Mouse (Mus musculus) olfactory bulb, adult 2 months (tissue): Measurements from ENCODE around the gene Plxdc2.

Experiments used
- CTCF ChIP-seq: fragments of 200-500 bp; IDR thresholded peaks from 2 replicates; pipeline ENCODE4 v1.5.1; 2012; ENCODE audit warnings: low read depth, mild to moderate bottlenecking, low read length, moderate library complexity; ENCODE audit not compliant: insufficient read depth
- POLR2A ChIP-seq: fragments of 200-500 bp; IDR thresholded peaks from 2 replicates; pipeline ENCODE4 v1.6.1; 2012; ENCODE audit warnings: mild to moderate bottlenecking, low read depth, low read length, moderate library complexity; ENCODE audit not compliant: insufficient read depth

- no peak for TF ChIP-seq POLR2A
- no peak for TF ChIP-seq CTCF
Observed at GRCm38 (mm10) chr2:16456264-16456780, 100.2 kb downstream of the Plxdc2 start.
